ENCODE assay signal across 29 mouse cellular contexts in genomic region chr1:58107066-58107465, GRCm38 (mm10). TPM values are rescaled to one million over a fixed set of nuclear protein-coding genes. Genes with fewer than 3 reads are reported as not detected.
DNase-seq lines count a peak whose midpoint lies in the region; ATAC-seq and TF ChIP-seq lines count a peak whose summit lies in the region.
"Had no signal": no experiment of that assay in that cellular context is flagged by ENCODE, and none has a peak within 500 bp of the region (broad histone marks: within the 10 kb centered on the region; RNA-seq: fewer than 3 reads in every experiment).

No protein-coding gene starts in this region.

- intact Hi-C loops in heart, adult 2 months (cut with DNase I): no loop called here

- no peaks in the 10 kb centered on the region for H3K79me2 ChIP-seq in heart, adult 2 months (replicated peaks; ENCODE audit: control insufficient read depth, insufficient read depth, low read length)

- DNase-seq in adrenal gland, adult (ENCODE audit: inconsistent age in 2 of 2, low spot score in 1 of 2): peak; percentile 48 to 73
- no peak for DNase-seq in adrenal gland, postnatal 4 days (ENCODE audit: low spot score in 2 of 2)
- peak; percentile 49 for DNase-seq in heart, adult 11 months
- no peak for DNase-seq in heart, adult 2 months
- peak; percentile 57 for DNase-seq in adrenal gland, postnatal 14 days
- peak; percentile 51 to 60 for DNase-seq in adrenal gland, postnatal 36 days
- DNase-seq in stomach, postnatal 0 days (ENCODE audit: low spot score): no peak
- DNase-seq in heart, adult 18-20 months: no peak
- DNase-seq: B cell, adult 2 months; cerebellum, adult 11 months; cerebellum, adult 18-20 months; cerebellum, adult 8-10 months; cerebellum, adult 9-11 months; cerebellum, postnatal 14 days; cerebellum, postnatal 36 days; embryo, embryonic 11 days had no signal

- TF ChIP-seq CTCF in heart, adult 2 months (IDR thresholded peaks at IDR 0.05): no peak
- no peak for TF ChIP-seq CTCF in stomach, postnatal 0 days (IDR thresholded peaks at IDR 0.05; ENCODE audit: low read depth)

- H3K36me3 ChIP-seq in heart, adult 2 months (ENCODE audit: control insufficient read depth, insufficient read depth, low read length): no peaks in the 10 kb centered on the region
- H3K36me3 ChIP-seq in stomach, postnatal 0 days (ENCODE audit: control insufficient read depth, insufficient read depth, low read length): no peaks in the 10 kb centered on the region
- H3K36me3 ChIP-seq: embryonic facial prominence, embryonic 13.5 days; embryonic facial prominence, embryonic 15.5 days; forebrain, embryonic 10.5 days; forebrain, embryonic 12.5 days; G1E had no signal

- TF ChIP-seq POLR2A in heart, adult 2 months (IDR thresholded peaks at IDR 0.05; ENCODE audit: insufficient read depth, low read depth, low read length): no peak

- H3K27ac ChIP-seq in heart, adult 2 months: no peak overlapping the region
- H3K27ac ChIP-seq in stomach, postnatal 0 days (replicated peaks): no peak overlapping the region
- H3K27ac ChIP-seq: embryonic facial prominence, embryonic 13.5 days; embryonic facial prominence, embryonic 15.5 days; forebrain, embryonic 10.5 days; forebrain, embryonic 12.5 days had no signal

- WGBS in heart, adult 2 months: 70% methylated on average over 2 of the region's 2 CpGs
- WGBS in stomach, postnatal 0 days: 78% methylated on average over 2 of the region's 2 CpGs

- H3K4me2 ChIP-seq in stomach, postnatal 0 days (replicated peaks; ENCODE audit: low read depth): no peak overlapping the region
- H3K4me2 ChIP-seq: embryonic facial prominence, embryonic 13.5 days; embryonic facial prominence, embryonic 15.5 days; forebrain, embryonic 12.5 days had no signal

- H3K27me3 ChIP-seq in heart, adult 2 months (ENCODE audit: control insufficient read depth, insufficient read depth, low read length): no peaks in the 10 kb centered on the region
- no peaks in the 10 kb centered on the region for H3K27me3 ChIP-seq in stomach, postnatal 0 days (ENCODE audit: control insufficient read depth, insufficient read depth, low read length)
- H3K27me3 ChIP-seq: CH12.LX; embryonic facial prominence, embryonic 13.5 days; embryonic facial prominence, embryonic 15.5 days; forebrain, embryonic 12.5 days; Patski had no signal

- ATAC-seq in stomach, postnatal 0 days (ENCODE audit: low FRiP score, low TSS enrichment): no peak
- ATAC-seq: activated CD4-positive, CD25-positive, alpha-beta regulatory T cell, adult 4 months; CD4-positive, CD25-positive, alpha-beta regulatory T cell, adult 4 months; forebrain, embryonic 14.5 days; forebrain, embryonic 16.5 days; Patski had no signal

- H3K9ac ChIP-seq in heart, adult 2 months (ENCODE audit: low read depth, low read length): no peak overlapping the region
- no peak overlapping the region for H3K9ac ChIP-seq in stomach, postnatal 0 days (ENCODE audit: low read length)
- H3K9ac ChIP-seq: embryonic facial prominence, embryonic 13.5 days; embryonic facial prominence, embryonic 15.5 days; forebrain, embryonic 12.5 days had no signal

- H3K4me3 ChIP-seq in heart, adult 2 months: no peak overlapping the region
- no peak overlapping the region for H3K4me3 ChIP-seq in stomach, postnatal 0 days (ENCODE audit: low read depth, low read length)
- H3K4me3 ChIP-seq: embryonic facial prominence, embryonic 13.5 days; embryonic facial prominence, embryonic 15.5 days; erythroblast, embryonic 14.5 days; forebrain, embryonic 10.5 days; forebrain, embryonic 12.5 days had no signal

- TF ChIP-seq EP300 in heart, adult 2 months (IDR thresholded peaks at IDR 0.05; ENCODE audit: insufficient read depth, low read depth, low read length): no peak
- TF ChIP-seq EP300 in stomach, postnatal 0 days (optimal IDR thresholded peaks at IDR 0.05): no peak

- no peaks in the 10 kb centered on the region for H3K9me3 ChIP-seq in stomach, postnatal 0 days (ENCODE audit: control insufficient read depth, low read length)
- H3K9me3 ChIP-seq: embryonic facial prominence, embryonic 13.5 days; embryonic facial prominence, embryonic 15.5 days; forebrain, embryonic 10.5 days; forebrain, embryonic 12.5 days; G1E had no signal

- no peaks in the 10 kb centered on the region for H3K4me1 ChIP-seq in heart, adult 2 months (ENCODE audit: control insufficient read depth, insufficient read depth, low read length)
- no peaks in the 10 kb centered on the region for H3K4me1 ChIP-seq in stomach, postnatal 0 days (replicated peaks; ENCODE audit: control insufficient read depth, insufficient read depth)
- H3K4me1 ChIP-seq: embryonic facial prominence, embryonic 13.5 days; embryonic facial prominence, embryonic 15.5 days; forebrain, embryonic 10.5 days; forebrain, embryonic 12.5 days had no signal

RNA-seq across cellular contexts. Expression of gene Aox3, which starts 5.9 kb away (rescaled TPM):
- total RNA-seq in adrenal gland, postnatal 4 days (2021): 1 to 10 TPM; 3.9 to 6.9 TPM
- 1 to 10 TPM; 1.2 to 2.0 TPM for total RNA-seq in heart, adult 2 months (2021)
- polyA plus RNA-seq in heart, adult 2 months (2012; rRNA removed): 0.50 and 1.2 TPM in 2 replicates
- 2.7 and 8.4 TPM in 2 replicates for total RNA-seq in adrenal gland, postnatal 14 days (2021)
- 1 to 10 TPM; 4.1 to 4.7 TPM for total RNA-seq in adrenal gland, postnatal 36 days (2021)
- 0.62 and 0.70 TPM in 2 replicates for polyA plus RNA-seq in stomach, postnatal 0 days (2015; fragmentation: Nextera tagmentation; extraction: Ambion mirVana)
- 1 to 10 TPM; 1.5 to 2.8 TPM for total RNA-seq in heart, adult 18-20 months (2021)
- total RNA-seq: common myeloid progenitor, adult 5-6 weeks had no signal
- polyA plus RNA-seq: activated CD4-positive, CD25-positive, alpha-beta regulatory T cell, adult 4 months; CD4-positive, CD25-positive, alpha-beta regulatory T cell, adult 4 months; erythroblast, embryonic 14.5 days; forebrain, embryonic 10.5 days; G1E had no signal

Comparison
In these comparisons a context has a peak if more than half of its experiments do, and no peak if none do; other contexts are left out.
1. DNase-seq: peak in adrenal gland, adult (2 of 2), heart, adult 11 months (single experiment), adrenal gland, postnatal 14 days (single experiment) and adrenal gland, postnatal 36 days (2 of 2); none in adrenal gland, postnatal 4 days (0 of 2), heart, adult 2 months (0 of 2), stomach, postnatal 0 days (single experiment) and heart, adult 18-20 months (0 of 2).